Mouse (Mus musculus): ENCODE results near the gene Tnfsf13. TPM values are rescaled to one million over a fixed set of nuclear protein-coding genes. Genes with fewer than 3 reads are reported as not detected.
"Not testable (repeated sequence)": the region's sequence is repeated elsewhere in the genome, so short reads cannot be mapped to it uniquely, and the experiment has no call there.

Tnfsf13 gene
- polyA plus RNA-seq, 1 experiment from 2014 or later = 0.33 TPM

- not testable (repeated sequence) for H3K27me3 ChIP-seq; H3K27ac ChIP-seq; H3K36me3 ChIP-seq; H3K4me3 ChIP-seq; ATAC-seq (ENCODE audit: low FRiP score, low read depth); H3K4me2 ChIP-seq (replicated peaks); H3K9ac ChIP-seq; H3K4me1 ChIP-seq; H3K9me3 ChIP-seq
- 94% methylated on average over 10 of the region's 10 CpGs for WGBS
Measured at GRCm38 (mm10) chr11:69702886-69703285, 17.3 kb upstream of the Tnfsf13 start.

- H3K27me3 ChIP-seq = no peaks in the 10 kb centered on the region
- ATAC-seq (ENCODE audit: low FRiP score, low read depth) = no peak
- H3K4me2 ChIP-seq (replicated peaks) = no peak overlapping the region
- H3K36me3 ChIP-seq = no peaks in the 10 kb centered on the region
- no peak overlapping the region for H3K4me3 ChIP-seq
- 61% methylated on average over 1 of the region's 1 CpGs for WGBS
- no peak overlapping the region for H3K27ac ChIP-seq
- H3K9me3 ChIP-seq = no peaks in the 10 kb centered on the region
- H3K9ac ChIP-seq = no peak overlapping the region
- H3K4me1 ChIP-seq = peaks cover 15% of the 10 kb centered on the region
Measured at GRCm38 (mm10) chr11:69699595-69699994, 14.0 kb upstream of the Tnfsf13 start.

- no peaks in the 10 kb centered on the region for H3K9me3 ChIP-seq
- WGBS = 67% methylated on average over 5 of the region's 5 CpGs
- no peak overlapping the region for H3K9ac ChIP-seq
- no peak overlapping the region for H3K4me3 ChIP-seq
- H3K4me1 ChIP-seq = peaks cover 15% of the 10 kb centered on the region
- no peak overlapping the region for H3K27ac ChIP-seq
- no peaks in the 10 kb centered on the region for H3K36me3 ChIP-seq
- H3K27me3 ChIP-seq = no peaks in the 10 kb centered on the region
- H3K4me2 ChIP-seq (replicated peaks) = no peak overlapping the region
- no peak for ATAC-seq (ENCODE audit: low FRiP score, low read depth)
Measured at GRCm38 (mm10) chr11:69698574-69698973, 13.0 kb upstream of the Tnfsf13 start.

- H3K9ac ChIP-seq = no peak overlapping the region
- ATAC-seq (ENCODE audit: low FRiP score, low read depth) = no peak
- H3K27ac ChIP-seq = no peak overlapping the region
- H3K4me2 ChIP-seq (replicated peaks) = no peak overlapping the region
- 90% methylated on average over 3 of the region's 3 CpGs for WGBS
- H3K36me3 ChIP-seq = no peaks in the 10 kb centered on the region
- no peaks in the 10 kb centered on the region for H3K9me3 ChIP-seq
- no peak overlapping the region for H3K4me3 ChIP-seq
- no peaks in the 10 kb centered on the region for H3K27me3 ChIP-seq
- peaks cover 15% of the 10 kb centered on the region for H3K4me1 ChIP-seq
Measured at GRCm38 (mm10) chr11:69697396-69697795, 11.8 kb upstream of the Tnfsf13 start.

GRCm38 (mm10) chr11:69695361-69696181 is 10.0 kb upstream of the Tnfsf13 start, which contains the start of the genes Tnfsf12 and Tnfsfm13:
TSS of gene Tnfsf12 (minus strand) at chr11:69695849.
TSS of gene Tnfsfm13 (minus strand) at chr11:69696098.
- Histone ChIP-seq H3K36me3 (no peaks in the 10 kb centered on the region), H3K4me1 (peaks cover 15% of the 10 kb centered on the region), H3K9me3 (no peaks in the 10 kb centered on the region), H3K27ac (peak within 1 kb of the TSS; percentile 81), H3K9ac (peak within 1 kb of the TSS; percentile 79), H3K27me3 (no peaks in the 10 kb centered on the region), H3K4me3 (peak within 1 kb of the TSS; percentile 57), H3K4me2 (replicated peaks) (peak within 1 kb of the TSS; percentile 91)
- ATAC-seq (ENCODE audit: low FRiP score, low read depth) = peak; percentile 77
- under 1% methylated on average over 32 of the region's 41 CpGs for WGBS

- peak overlapping the region; percentile 79 for H3K9ac ChIP-seq
- no peaks in the 10 kb centered on the region for H3K36me3 ChIP-seq
- H3K4me1 ChIP-seq = peaks cover 15% of the 10 kb centered on the region
- no peaks in the 10 kb centered on the region for H3K9me3 ChIP-seq
- H3K4me2 ChIP-seq (replicated peaks) = peak overlapping the region; percentile 91
- H3K27me3 ChIP-seq = no peaks in the 10 kb centered on the region
- H3K27ac ChIP-seq = peak overlapping the region; percentile 81
- 18% methylated on average over 6 of the region's 6 CpGs for WGBS
- peak overlapping the region; percentile 57 for H3K4me3 ChIP-seq
- ATAC-seq (ENCODE audit: low FRiP score, low read depth) = peak; percentile 58; the same call in 1 of the 2 replicates
Measured at GRCm38 (mm10) chr11:69695046-69695360, 9.4 kb upstream of the Tnfsf13 start.

GRCm38 (mm10) chr11:69693421-69693965 is 7.9 kb upstream of the Tnfsf13 start:
- H3K4me2 ChIP-seq (replicated peaks) = no peak overlapping the region
- H3K9ac ChIP-seq = no peak overlapping the region
- peaks cover 15% of the 10 kb centered on the region for H3K4me1 ChIP-seq
- no peaks in the 10 kb centered on the region for H3K9me3 ChIP-seq
- H3K36me3 ChIP-seq = no peaks in the 10 kb centered on the region
- ATAC-seq (ENCODE audit: low FRiP score, low read depth) = no peak
- WGBS = 55% methylated on average over 11 of the region's 11 CpGs
- no peak overlapping the region for H3K4me3 ChIP-seq
- H3K27me3 ChIP-seq = no peaks in the 10 kb centered on the region
- H3K27ac ChIP-seq = no peak overlapping the region

- no peak overlapping the region for H3K9ac ChIP-seq
Measured at GRCm38 (mm10) chr11:69692863-69693262, 7.3 kb upstream of the Tnfsf13 start.

GRCm38 (mm10) chr11:69692196-69692811 is 6.7 kb upstream of the Tnfsf13 start:
- ATAC-seq (ENCODE audit: low FRiP score, low read depth) = no peak
- H3K9me3 ChIP-seq = no peaks in the 10 kb centered on the region
- H3K4me1 ChIP-seq = peaks cover 15% of the 10 kb centered on the region
- H3K4me3 ChIP-seq = no peak overlapping the region
- no peak overlapping the region for H3K9ac ChIP-seq
- no peak overlapping the region for H3K27ac ChIP-seq
- no peaks in the 10 kb centered on the region for H3K27me3 ChIP-seq
- H3K36me3 ChIP-seq = no peaks in the 10 kb centered on the region
- no peak overlapping the region for H3K4me2 ChIP-seq (replicated peaks)
- 72% methylated on average over 9 of the region's 9 CpGs for WGBS

More at GRCm38 (mm10) chr11:69692863-69693262, 7.3 kb upstream of the Tnfsf13 start:
- H3K27ac ChIP-seq = no peak overlapping the region
- 93% methylated on average over 6 of the region's 6 CpGs for WGBS
- no peaks in the 10 kb centered on the region for H3K36me3 ChIP-seq
- H3K4me2 ChIP-seq (replicated peaks) = no peak overlapping the region
- H3K4me1 ChIP-seq = peaks cover 15% of the 10 kb centered on the region
- H3K27me3 ChIP-seq = no peaks in the 10 kb centered on the region
- no peak overlapping the region for H3K4me3 ChIP-seq
- ATAC-seq (ENCODE audit: low FRiP score, low read depth) = no peak
- no peaks in the 10 kb centered on the region for H3K9me3 ChIP-seq

GRCm38 (mm10) chr11:69689891-69690290 is 4.3 kb upstream of the Tnfsf13 start:
- Histone ChIP-seq H3K9me3 (no peaks in the 10 kb centered on the region), H3K27me3 (no peaks in the 10 kb centered on the region), H3K4me2 (replicated peaks) (no peak overlapping the region), H3K4me1 (peaks cover 23% of the 10 kb centered on the region), H3K36me3 (no peaks in the 10 kb centered on the region), H3K27ac (no peak overlapping the region), H3K9ac (no peak overlapping the region), H3K4me3 (no peak overlapping the region)
- no peak for ATAC-seq (ENCODE audit: low FRiP score, low read depth)
- WGBS = 93% methylated on average over 1 of the region's 1 CpGs

- no peak for ATAC-seq (ENCODE audit: low FRiP score, low read depth)
- 49% methylated on average over 5 of the region's 5 CpGs for WGBS
Measured at GRCm38 (mm10) chr11:69687061-69687460, 1.5 kb upstream of the Tnfsf13 start.

GRCm38 (mm10) chr11:69686377-69686776 is 793 bp upstream of the Tnfsf13 start:
- no peaks in the 10 kb centered on the region for H3K27me3 ChIP-seq
- peak overlapping the region; percentile 21 for H3K4me2 ChIP-seq (replicated peaks)
- no peak for ATAC-seq (ENCODE audit: low FRiP score, low read depth)
- H3K9me3 ChIP-seq = no peaks in the 10 kb centered on the region
- no peaks in the 10 kb centered on the region for H3K36me3 ChIP-seq
- H3K9ac ChIP-seq = peak overlapping the region; percentile 35; the same call in 1 of the 2 replicates
- no peak overlapping the region for H3K4me3 ChIP-seq
- WGBS = 4% methylated on average over 4 of the region's 4 CpGs
- peak overlapping the region; percentile 22; the same call in 1 of the 2 replicates for H3K27ac ChIP-seq
- peaks cover 42% of the 10 kb centered on the region for H3K4me1 ChIP-seq

More at GRCm38 (mm10) chr11:69687061-69687460, 1.5 kb upstream of the Tnfsf13 start:
- Histone ChIP-seq H3K9ac (peak overlapping the region; percentile 40; the same call in 1 of the 2 replicates), H3K27ac (0 out of 2 replicates have a peak overlapping the region, but pooled peaks have one; percentile 22), H3K4me1 (peaks cover 42% of the 10 kb centered on the region), H3K4me2 (replicated peaks) (no peak overlapping the region), H3K27me3 (no peaks in the 10 kb centered on the region), H3K36me3 (no peaks in the 10 kb centered on the region), H3K9me3 (no peaks in the 10 kb centered on the region), H3K4me3 (no peak overlapping the region)
